Mouse (Mus musculus) heart, embryonic 16.5 days (tissue): ENCODE measurements around the gene Zw10. TPM values are rescaled to one million over a fixed set of nuclear protein-coding genes. Genes with fewer than 3 reads are reported as not detected.

Source experiments
- ATAC-seq: fragments of 200-750 bp; cut with Nextera tagmentation; replicated peaks from 2 replicates; pipeline ENCODE4 v1.8.0; 2017; ENCODE audit warnings: moderate number of reproducible peaks; ENCODE audit not compliant: insufficient read depth, low FRiP score; ENCODE audit errors: extremely low read depth
- H3K27ac ChIP-seq: fragments of 300-500 bp; sonication (generic); 2 replicates; pipeline ENCODE4 v1.5.1; 2014; ENCODE audit warnings: mild to moderate bottlenecking, low read length, control low read depth, moderate library complexity
- H3K27me3 ChIP-seq: fragments of 300-500 bp; sonication (generic); 2 replicates; pipeline ENCODE4 v1.6.1; 2014; ENCODE audit warnings: low read length, mixed read lengths; ENCODE audit not compliant: control insufficient read depth, insufficient read depth
- H3K36me3 ChIP-seq: fragments of 300-500 bp; sonication (generic); 2 replicates; pipeline ENCODE4 v1.6.1; 2014; ENCODE audit not compliant: control insufficient read depth, insufficient read depth
- H3K4me1 ChIP-seq: fragments of 300-500 bp; sonication (generic); 2 replicates; pipeline ENCODE4 v1.6.1; 2014; ENCODE audit warnings: low read length, mixed read lengths; ENCODE audit not compliant: control insufficient read depth, insufficient read depth
- H3K4me2 ChIP-seq: fragments of 300-500 bp; sonication (generic); 2 replicates; pipeline ENCODE4 v1.6.1; 2014; ENCODE audit warnings: low read depth, mild to moderate bottlenecking, control low read depth, low read length
- H3K4me3 ChIP-seq: fragments of 300-500 bp; sonication (generic); 2 replicates; pipeline ENCODE4 v1.5.1; 2014; ENCODE audit warnings: mild to moderate bottlenecking, control low read depth, low read length
- H3K9ac ChIP-seq: fragments of 300-500 bp; sonication (generic); 2 replicates; pipeline ENCODE4 v1.6.1; 2014; ENCODE audit warnings: low read length, control low read depth
- H3K9me3 ChIP-seq: fragments of 300-500 bp; sonication (generic); replicated peaks from 2 replicates; pipeline ENCODE4 v1.6.1; 2016; ENCODE audit warnings: low read length; ENCODE audit not compliant: control insufficient read depth
- WGBS: fragments of 180-500 bp; shearing (Covaris S2); extraction: QIAGEN DNeasy Blood & Tissue Kit; methylation state at CpG from one replicate; pipeline ENCODE4 v1.1.7; 2014; 5-methylcytosine and 5-hydroxymethylcytosine counted together
- polyA plus RNA-seq: library from polyadenylated mRNA; unstranded; fragments of >200 nt; fragmentation: Nextera tagmentation; extraction: Ambion mirVana; gene quantifications from 2 replicates; pipeline ENCODE4 v1.2.1, GENCODE M21; 2015

The Zw10 gene
- polyA plus RNA-seq, 1 experiment from 2014 or later = 28.6 TPM

- Histone ChIP-seq H3K27me3 (no peaks in the 10 kb centered on the region), H3K4me1 (peaks cover 4% of the 10 kb centered on the region), H3K4me3 (no peak overlapping the region), H3K36me3 (peaks cover 54% of the 10 kb centered on the region), H3K27ac (peak overlapping the region; percentile 32; the same call in 1 of the 2 replicates), H3K4me2 (no peak overlapping the region), H3K9ac (no peak overlapping the region), H3K9me3 (no peaks in the 10 kb centered on the region)
- ATAC-seq = no peak
- 47% methylated on average over 3 of the region's 3 CpGs for WGBS
These were observed 21.4 kb downstream of the Zw10 start for GRCm38 (mm10) chr9:49076847-49077246.

GRCm38 (mm10) chr9:49081107-49081506 lies 25.7 kb downstream of the Zw10 start, which contains the start of gene Tmprss5:
Gene Tmprss5 (plus strand): TSS chr9:49081260.
- no peak within 1 kb of the TSS for H3K27ac ChIP-seq
- no peak for ATAC-seq
- peaks cover 27% of the 10 kb centered on the region for H3K36me3 ChIP-seq
- 70% methylated on average over 5 of the region's 5 CpGs for WGBS
- no peak within 1 kb of the TSS for H3K9ac ChIP-seq
- H3K4me2 ChIP-seq = no peak within 1 kb of the TSS
- H3K9me3 ChIP-seq = no peaks in the 10 kb centered on the region
- H3K27me3 ChIP-seq = no peaks in the 10 kb centered on the region
- no peak within 1 kb of the TSS for H3K4me3 ChIP-seq
- peaks cover 4% of the 10 kb centered on the region for H3K4me1 ChIP-seq

DNA sequence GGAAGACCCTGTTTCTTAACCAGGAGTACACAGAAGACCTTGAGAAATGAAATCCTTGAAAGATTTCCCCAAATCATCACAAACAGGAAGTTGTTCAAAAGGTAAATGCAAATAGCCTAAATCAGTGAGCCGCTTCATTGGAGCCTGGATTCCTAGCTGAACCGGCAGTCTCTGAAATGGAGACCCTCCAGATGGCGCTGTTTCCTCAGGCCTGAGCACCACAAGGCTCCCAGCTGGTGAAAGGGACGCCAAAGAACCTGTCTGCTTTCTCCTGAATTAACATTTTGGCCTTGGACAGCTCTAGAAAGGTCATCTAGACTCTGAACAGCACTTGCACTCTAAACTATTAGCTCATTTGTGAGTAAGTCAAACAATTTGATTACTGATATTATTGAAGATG lies 26.1 kb downstream of the Zw10 start:
- no peak overlapping the region for H3K27ac ChIP-seq
- no peaks in the 10 kb centered on the region for H3K9me3 ChIP-seq
- ATAC-seq = no peak
- no peak overlapping the region for H3K4me2 ChIP-seq
- no peaks in the 10 kb centered on the region for H3K27me3 ChIP-seq
- WGBS = 16% methylated on average over 4 of the region's 4 CpGs
- no peak overlapping the region for H3K9ac ChIP-seq
- H3K36me3 ChIP-seq = peaks cover 27% of the 10 kb centered on the region
- peaks cover 4% of the 10 kb centered on the region for H3K4me1 ChIP-seq
- H3K4me3 ChIP-seq = no peak overlapping the region

- Histone ChIP-seq H3K9ac (no peak overlapping the region), H3K9me3 (no peaks in the 10 kb centered on the region), H3K4me3 (no peak overlapping the region), H3K36me3 (no peaks in the 10 kb centered on the region), H3K27me3 (no peaks in the 10 kb centered on the region), H3K27ac (no peak overlapping the region), H3K4me2 (no peak overlapping the region), H3K4me1 (no peaks in the 10 kb centered on the region)
- 77% methylated on average over 11 of the region's 11 CpGs for WGBS
- no peak for ATAC-seq
These were observed 31.9 kb downstream of the Zw10 start for GRCm38 (mm10) chr9:49087317-49087716.

DNA sequence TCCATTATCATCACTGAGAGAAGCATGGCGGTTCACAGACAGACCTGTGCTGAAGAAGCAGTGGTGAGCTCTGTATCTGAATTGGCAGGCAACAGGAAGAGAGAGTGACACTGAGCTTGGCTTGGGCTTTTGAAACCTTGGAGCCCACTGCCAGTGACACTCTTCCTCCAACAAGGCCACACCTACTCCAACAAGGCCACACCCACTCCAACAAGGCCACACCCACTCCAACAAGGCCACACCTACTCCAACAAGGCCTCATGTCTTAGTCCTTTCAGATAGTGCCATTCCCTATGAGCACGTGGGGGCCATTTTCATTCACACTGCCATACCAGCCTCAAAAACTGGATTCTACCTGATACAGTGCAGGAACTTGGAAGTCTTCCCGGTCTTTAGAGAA lies 43.5 kb downstream of the Zw10 start:
- no peaks in the 10 kb centered on the region for H3K4me1 ChIP-seq
- no peak for ATAC-seq

DNA sequence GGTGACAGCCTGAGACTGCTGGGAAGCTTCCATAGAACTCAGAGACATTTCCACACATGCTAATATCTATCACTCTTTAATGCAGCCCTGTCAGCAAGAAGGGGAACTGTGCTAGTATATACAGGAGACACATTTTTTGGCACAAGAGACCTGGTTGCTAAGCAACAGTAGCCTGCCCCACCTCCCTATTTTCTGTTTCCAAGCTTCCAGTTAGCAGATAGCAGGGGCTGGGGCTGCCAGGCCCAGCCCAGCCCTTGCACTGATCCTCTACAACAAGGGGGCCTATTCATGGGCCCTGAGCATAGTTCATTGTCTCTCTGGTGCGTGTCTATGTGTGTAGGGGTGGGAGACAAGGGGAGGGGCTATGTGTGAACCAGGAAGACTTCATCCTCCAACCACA lies 46.9 kb downstream of the Zw10 start:
- H3K27me3 ChIP-seq = no peaks in the 10 kb centered on the region
- peaks cover 2% of the 10 kb centered on the region; the same call in 1 of the 2 replicates for H3K9me3 ChIP-seq
- WGBS = 7% methylated on average over 1 of the region's 1 CpGs
- no peak overlapping the region for H3K9ac ChIP-seq
- no peak overlapping the region for H3K27ac ChIP-seq
- H3K4me3 ChIP-seq = no peak overlapping the region
- no peak overlapping the region for H3K4me2 ChIP-seq
- peak; percentile 45; the same call in 1 of the 2 replicates for ATAC-seq
- no peaks in the 10 kb centered on the region for H3K4me1 ChIP-seq
- no peaks in the 10 kb centered on the region for H3K36me3 ChIP-seq

More for the DNA sequence above, 43.5 kb downstream of the Zw10 start:
- no peak overlapping the region for H3K27ac ChIP-seq
- H3K4me3 ChIP-seq = no peak overlapping the region
- WGBS = 88% methylated on average over 3 of the region's 3 CpGs
- no peak overlapping the region for H3K4me2 ChIP-seq
- peaks cover 2% of the 10 kb centered on the region; the same call in 1 of the 2 replicates for H3K9me3 ChIP-seq
- no peaks in the 10 kb centered on the region for H3K27me3 ChIP-seq
- no peaks in the 10 kb centered on the region for H3K36me3 ChIP-seq
- H3K9ac ChIP-seq = no peak overlapping the region

- WGBS = 52% methylated on average over 7 of the region's 7 CpGs
These were observed 53.7 kb downstream of the Zw10 start for GRCm38 (mm10) chr9:49109101-49109500.

DNA sequence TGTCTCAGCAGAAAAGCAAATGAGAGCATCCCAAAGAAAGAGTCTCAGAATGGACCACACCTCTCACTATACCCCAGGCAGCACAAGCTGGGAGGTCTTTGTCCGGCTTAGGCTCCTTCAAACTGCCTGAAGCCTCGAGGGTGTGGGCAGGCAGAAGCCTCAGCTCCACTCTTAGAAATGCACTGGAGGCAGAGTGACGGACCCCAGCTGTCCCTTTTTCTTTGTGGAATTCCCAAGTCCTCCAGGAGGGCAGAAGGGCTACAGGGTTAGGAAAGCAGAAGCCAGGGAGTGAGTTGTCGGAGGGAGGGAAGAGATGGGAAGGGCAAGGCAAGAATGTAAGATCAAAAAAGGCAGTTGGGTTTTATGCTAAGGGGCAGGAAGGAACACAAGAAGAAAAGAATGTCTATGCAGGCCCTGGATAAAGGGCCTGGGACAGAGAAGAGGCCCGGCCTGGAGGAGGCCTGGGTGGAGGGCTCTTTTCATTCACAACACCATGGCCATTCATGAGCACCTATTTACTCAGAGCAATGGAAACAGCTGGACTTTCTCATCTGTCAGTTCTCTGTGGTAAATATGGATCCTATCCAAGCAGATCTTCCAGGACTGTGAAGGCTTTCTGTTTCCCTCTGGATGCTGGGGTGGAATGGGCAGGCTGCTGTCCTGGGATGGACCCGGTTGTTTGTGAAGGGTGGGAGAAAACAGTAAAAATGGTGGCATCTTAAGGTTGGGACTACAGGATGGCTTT lies 55.2 kb downstream of the Zw10 start:
- Histone ChIP-seq H3K36me3 (no peaks in the 10 kb centered on the region), H3K4me2 (no peak overlapping the region), H3K9me3 (no peaks in the 10 kb centered on the region), H3K4me3 (no peak overlapping the region), H3K9ac (no peak overlapping the region), H3K27me3 (no peaks in the 10 kb centered on the region), H3K4me1 (no peaks in the 10 kb centered on the region), H3K27ac (no peak overlapping the region)
- 48% methylated on average over 6 of the region's 6 CpGs for WGBS
- ATAC-seq = peak; percentile 49

More at GRCm38 (mm10) chr9:49109101-49109500, 53.7 kb downstream of the Zw10 start:
- Histone ChIP-seq H3K4me3 (no peak overlapping the region), H3K9me3 (no peaks in the 10 kb centered on the region), H3K36me3 (no peaks in the 10 kb centered on the region), H3K4me2 (no peak overlapping the region), H3K4me1 (no peaks in the 10 kb centered on the region), H3K27ac (no peak overlapping the region), H3K9ac (no peak overlapping the region), H3K27me3 (no peaks in the 10 kb centered on the region)
- ATAC-seq = no peak

- no peaks in the 10 kb centered on the region for H3K27me3 ChIP-seq
- no peak overlapping the region for H3K27ac ChIP-seq
- 64% methylated on average over 5 of the region's 5 CpGs for WGBS
- no peaks in the 10 kb centered on the region for H3K9me3 ChIP-seq
- no peak overlapping the region for H3K9ac ChIP-seq
- H3K4me1 ChIP-seq = no peaks in the 10 kb centered on the region
- no peak for ATAC-seq
- H3K4me3 ChIP-seq = no peak overlapping the region
- H3K4me2 ChIP-seq = no peak overlapping the region
- H3K36me3 ChIP-seq = no peaks in the 10 kb centered on the region
These were observed 55.9 kb downstream of the Zw10 start for GRCm38 (mm10) chr9:49111296-49111695.
